Mouse (Mus musculus): ENCODE results near the gene Tnnc1.
A peak's percentile ranks its signal among the peaks of the same experiment; 100 is the strongest.

The Tnnc1 gene

GRCm38 (mm10) chr14:31186656-31187055, 21.5 kb upstream of the Tnnc1 start:
- peak; percentile 67 for DNase-seq

GRCm38 (mm10) chr14:31188771-31189181, 19.3 kb upstream of the Tnnc1 start:
- peak; percentile 41 for DNase-seq

GRCm38 (mm10) chr14:31189348-31189747, 18.8 kb upstream of the Tnnc1 start:
- no peak for DNase-seq

- DNase-seq: peak; percentile 50
Measured at GRCm38 (mm10) chr14:31191936-31192335, 16.2 kb upstream of the Tnnc1 start.

- no peak for DNase-seq
Measured at GRCm38 (mm10) chr14:31193791-31194190, 14.3 kb upstream of the Tnnc1 start.

- DNase-seq: no peak
Measured at GRCm38 (mm10) chr14:31194441-31194840, 13.7 kb upstream of the Tnnc1 start.

- peak; percentile 80 for DNase-seq
Measured at GRCm38 (mm10) chr14:31194891-31195513, 13.1 kb upstream of the Tnnc1 start.

- DNase-seq: no peak
Measured at GRCm38 (mm10) chr14:31195521-31195920, 12.6 kb upstream of the Tnnc1 start.

GRCm38 (mm10) chr14:31195968-31196367, 12.1 kb upstream of the Tnnc1 start:
- DNase-seq: peak; percentile 55

- peak; percentile 42 for DNase-seq
Measured at GRCm38 (mm10) chr14:31197547-31198516, 10.3 kb upstream of the Tnnc1 start.

GRCm38 (mm10) chr14:31199599-31199998, 8.5 kb upstream of the Tnnc1 start:
- DNase-seq: no peak

GRCm38 (mm10) chr14:31200038-31200437, 8.1 kb upstream of the Tnnc1 start:
- DNase-seq: no peak

- DNase-seq: no peak
Measured at GRCm38 (mm10) chr14:31204844-31205243, 3.3 kb upstream of the Tnnc1 start.

GRCm38 (mm10) chr14:31205244-31205561, 2.9 kb upstream of the Tnnc1 start:
- no peak for DNase-seq

- peak; percentile 59 for DNase-seq
Measured at GRCm38 (mm10) chr14:31205562-31206467, 2.3 kb upstream of the Tnnc1 start.

- DNase-seq: peak; percentile 97
Measured at GRCm38 (mm10) chr14:31206472-31206981, 1.6 kb upstream of the Tnnc1 start.

GRCm38 (mm10) chr14:31207070-31207830, 862 bp upstream of the Tnnc1 start:
- peak; percentile 23 for DNase-seq

- DNase-seq: no peak
Measured at GRCm38 (mm10) chr14:31209133-31209557, 1.0 kb downstream of the Tnnc1 start.

- no peak for DNase-seq
Measured at GRCm38 (mm10) chr14:31211854-31212253, 3.7 kb downstream of the Tnnc1 start.

- DNase-seq: no peak
Measured at GRCm38 (mm10) chr14:31212499-31212898, 4.4 kb downstream of the Tnnc1 start.

GRCm38 (mm10) chr14:31213868-31214267, 5.8 kb downstream of the Tnnc1 start:
- DNase-seq: no peak

GRCm38 (mm10) chr14:31214684-31215083, 6.6 kb downstream of the Tnnc1 start:
- no peak for DNase-seq
